Mouse (Mus musculus): Measurements from ENCODE around the gene Jmjd1c. TPM values are rescaled to one million over a fixed set of nuclear protein-coding genes. Genes with fewer than 3 reads are reported as not detected.

Jmjd1c gene
- 10 to 100 TPM; 93.9 to 94.3 TPM for total RNA-seq (2021)

GRCm38 (mm10) chr10:67095798-67096620 lies at the start of gene Jmjd1c:
Gene Jmjd1c, plus strand, starts transcription at chr10:67096125.
- peak; percentile 69 to 89 for DNase-seq (ENCODE audit: extremely low spot score in 1 of 2, low spot score in 2 of 2)
- intact Hi-C loops (cut with DNase I), result loop anchor here (2.0 to 5.0 kb wide), 3 partner anchors 69 to 184 kb away; no protein-coding TSS in a partner anchor

GRCm38 (mm10) chr10:67047712-67048645 lies 47.9 kb upstream of the Jmjd1c start:
- intact Hi-C loops (cut with DNase I), result no loop called here
- DNase-seq (ENCODE audit: extremely low spot score in 1 of 2, low spot score in 2 of 2), result no peak

- intact Hi-C loops (cut with DNase I), result no loop called here
- DNase-seq (ENCODE audit: extremely low spot score in 1 of 2, low spot score in 2 of 2), result no peak
These were observed 46.9 kb upstream of the Jmjd1c start for GRCm38 (mm10) chr10:67048871-67049615.

- intact Hi-C loops (cut with DNase I), result no loop called here
- DNase-seq (ENCODE audit: extremely low spot score in 1 of 2, low spot score in 2 of 2), result no peak
These were observed 46.3 kb upstream of the Jmjd1c start for GRCm38 (mm10) chr10:67049621-67050020.

GRCm38 (mm10) chr10:67050766-67051165 lies 45.2 kb upstream of the Jmjd1c start:
- intact Hi-C loops (cut with DNase I), result no loop called here
- no peak for DNase-seq (ENCODE audit: extremely low spot score in 1 of 2, low spot score in 2 of 2)

- intact Hi-C loops (cut with DNase I), result no loop called here
- DNase-seq (ENCODE audit: extremely low spot score in 1 of 2, low spot score in 2 of 2), result no peak
These were observed 44.5 kb upstream of the Jmjd1c start for GRCm38 (mm10) chr10:67051466-67051865.

- intact Hi-C loops (cut with DNase I), result no loop called here
- no peak for DNase-seq (ENCODE audit: extremely low spot score in 1 of 2, low spot score in 2 of 2)
These were observed 43.5 kb upstream of the Jmjd1c start for GRCm38 (mm10) chr10:67052429-67052828.

GRCm38 (mm10) chr10:67053475-67053874 lies 42.5 kb upstream of the Jmjd1c start:
- intact Hi-C loops (cut with DNase I), result no loop called here
- peak in 1 of 2 experiments; percentile 39 for DNase-seq (ENCODE audit: extremely low spot score in 1 of 2, low spot score in 2 of 2)

- intact Hi-C loops (cut with DNase I), result no loop called here
- DNase-seq (ENCODE audit: extremely low spot score in 1 of 2, low spot score in 2 of 2), result peak in 1 of 2 experiments; percentile 62
These were observed 39.8 kb upstream of the Jmjd1c start for GRCm38 (mm10) chr10:67055867-67056856.

GRCm38 (mm10) chr10:67057208-67057607 lies 38.7 kb upstream of the Jmjd1c start:
- no peak for DNase-seq (ENCODE audit: extremely low spot score in 1 of 2, low spot score in 2 of 2)
- intact Hi-C loops (cut with DNase I), result no loop called here

- no peak for DNase-seq (ENCODE audit: extremely low spot score in 1 of 2, low spot score in 2 of 2)
- intact Hi-C loops (cut with DNase I), result no loop called here
These were observed 38.2 kb upstream of the Jmjd1c start for GRCm38 (mm10) chr10:67057696-67058095.

GRCm38 (mm10) chr10:67058297-67058696 lies 37.6 kb upstream of the Jmjd1c start:
- peak in 1 of 2 experiments; percentile 70 for DNase-seq (ENCODE audit: extremely low spot score in 1 of 2, low spot score in 2 of 2)
- intact Hi-C loops (cut with DNase I), result no loop called here

GRCm38 (mm10) chr10:67058702-67059101 lies 37.2 kb upstream of the Jmjd1c start:
- no peak for DNase-seq (ENCODE audit: extremely low spot score in 1 of 2, low spot score in 2 of 2)
- intact Hi-C loops (cut with DNase I), result no loop called here

- DNase-seq (ENCODE audit: extremely low spot score in 1 of 2, low spot score in 2 of 2), result peak in 1 of 2 experiments; percentile 53
- intact Hi-C loops (cut with DNase I), result no loop called here
These were observed 34.5 kb upstream of the Jmjd1c start for GRCm38 (mm10) chr10:67061367-67061801.

- DNase-seq (ENCODE audit: extremely low spot score in 1 of 2, low spot score in 2 of 2), result no peak
- intact Hi-C loops (cut with DNase I), result no loop called here
These were observed 34.1 kb upstream of the Jmjd1c start for GRCm38 (mm10) chr10:67061823-67062222.

- intact Hi-C loops (cut with DNase I), result no loop called here
- no peak for DNase-seq (ENCODE audit: extremely low spot score in 1 of 2, low spot score in 2 of 2)
These were observed 30.5 kb upstream of the Jmjd1c start for GRCm38 (mm10) chr10:67065277-67065887.

GRCm38 (mm10) chr10:67065927-67066326 lies 30.0 kb upstream of the Jmjd1c start:
- intact Hi-C loops (cut with DNase I), result no loop called here
- no peak for DNase-seq (ENCODE audit: extremely low spot score in 1 of 2, low spot score in 2 of 2)

Data from left cerebral cortex, postnatal 10 days (tissue).